Mouse (Mus musculus) hindbrain, embryonic 16.5 days (tissue): ENCODE results near the gene Arnt2. TPM values are rescaled to one million over a fixed set of nuclear protein-coding genes. Genes with fewer than 3 reads are reported as not detected.

Source experiments
- ATAC-seq: fragments of 200-750 bp; cut with Nextera tagmentation; 2 replicates; pipeline ENCODE4 v1.8.0; 2017; ENCODE audit warnings: moderate TSS enrichment, moderate library complexity
- H3K27ac ChIP-seq: fragments of 300-500 bp; sonication (generic); 2 replicates; pipeline ENCODE4 v1.5.1; 2014; ENCODE audit warnings: low read depth, mild to moderate bottlenecking, control low read depth, low read length, moderate library complexity
- H3K27me3 ChIP-seq: fragments of 300-500 bp; sonication (generic); replicated peaks from 2 replicates; pipeline ENCODE4 v1.6.1; 2014; ENCODE audit warnings: low read length; ENCODE audit not compliant: control insufficient read depth, insufficient read depth
- H3K36me3 ChIP-seq: fragments of 300-500 bp; sonication (generic); 2 replicates; pipeline ENCODE4 v1.6.1; 2014; ENCODE audit warnings: mild to moderate bottlenecking, low read length, moderate library complexity, mixed read lengths; ENCODE audit not compliant: control insufficient read depth, insufficient read depth
- H3K4me1 ChIP-seq: fragments of 300-500 bp; sonication (generic); 2 replicates; pipeline ENCODE4 v1.6.1; 2014; ENCODE audit warnings: low read depth, low read length; ENCODE audit not compliant: control insufficient read depth, insufficient read depth
- H3K4me2 ChIP-seq: fragments of 300-500 bp; sonication (generic); 2 replicates; pipeline ENCODE4 v1.6.1; 2014; ENCODE audit warnings: mild to moderate bottlenecking, low read length, control low read depth, moderate library complexity
- H3K4me3 ChIP-seq: fragments of 300-500 bp; sonication (generic); 2 replicates; pipeline ENCODE4 v1.5.1; 2014; ENCODE audit warnings: mild to moderate bottlenecking, low read length, control low read depth, moderate library complexity
- H3K9ac ChIP-seq: fragments of 300-500 bp; sonication (generic); 2 replicates; pipeline ENCODE4 v1.6.1; 2014; ENCODE audit warnings: low read depth, mild to moderate bottlenecking, control low read depth, low read length, moderate library complexity
- H3K9me3 ChIP-seq: fragments of 300-500 bp; sonication (generic); 2 replicates; pipeline ENCODE4 v1.6.1; 2014; ENCODE audit warnings: mild to moderate bottlenecking, low read length, moderate library complexity; ENCODE audit not compliant: control insufficient read depth
- WGBS: fragments of 180-500 bp; shearing (Covaris S2); extraction: QIAGEN DNeasy Blood & Tissue Kit; methylation state at CpG from one replicate; pipeline ENCODE4 v1.1.7; 2014; 5-methylcytosine and 5-hydroxymethylcytosine counted together
- polyA plus RNA-seq: library from polyadenylated mRNA; unstranded; fragments of >200 nt; fragmentation: Nextera tagmentation; extraction: Ambion mirVana; gene quantifications from 2 replicates; pipeline ENCODE4 v1.2.1, GENCODE M21; 2015

Gene Arnt2
- polyA plus RNA-seq, 1 experiment from 2014 or later: 53.8 TPM

GRCm38 (mm10) chr7:84328770-84329169 is 81.2 kb downstream of the Arnt2 start:
- Histone ChIP-seq H3K4me3 (no peak overlapping the region), H3K4me1 (peaks cover 15% of the 10 kb centered on the region), H3K9ac (no peak overlapping the region), H3K36me3 (no peaks in the 10 kb centered on the region), H3K9me3 (no peaks in the 10 kb centered on the region), H3K27me3 (no peaks in the 10 kb centered on the region), H3K27ac (peak overlapping the region; percentile 3; the same call in 1 of the 2 replicates), H3K4me2 (no peak overlapping the region)
- peak; percentile 55 for ATAC-seq
- WGBS: 28% methylated on average over 1 of the region's 1 CpGs

GRCm38 (mm10) chr7:84325570-84326328 is 84.2 kb downstream of the Arnt2 start:
- no peak overlapping the region for H3K9ac ChIP-seq
- 89% methylated on average over 2 of the region's 2 CpGs for WGBS

GRCm38 (mm10) chr7:84321542-84321941 is 88.4 kb downstream of the Arnt2 start:
- 100% methylated on average over 1 of the region's 1 CpGs for WGBS
- H3K27me3 ChIP-seq: no peaks in the 10 kb centered on the region
- H3K27ac ChIP-seq: no peak overlapping the region
- no peak overlapping the region for H3K9ac ChIP-seq
- H3K4me2 ChIP-seq: no peak overlapping the region
- H3K36me3 ChIP-seq: no peaks in the 10 kb centered on the region
- no peaks in the 10 kb centered on the region for H3K4me1 ChIP-seq
- no peaks in the 10 kb centered on the region for H3K9me3 ChIP-seq
- H3K4me3 ChIP-seq: no peak overlapping the region
- no peak for ATAC-seq

More at GRCm38 (mm10) chr7:84325570-84326328, 84.2 kb downstream of the Arnt2 start:
- H3K36me3 ChIP-seq: no peaks in the 10 kb centered on the region
- no peak overlapping the region for H3K4me3 ChIP-seq
- H3K27me3 ChIP-seq: no peaks in the 10 kb centered on the region
- H3K4me1 ChIP-seq: peaks cover 4% of the 10 kb centered on the region
- H3K27ac ChIP-seq: no peak overlapping the region
- no peaks in the 10 kb centered on the region for H3K9me3 ChIP-seq
- no peak overlapping the region for H3K4me2 ChIP-seq
- no peak for ATAC-seq

- 82% methylated on average over 7 of the region's 7 CpGs for WGBS
- Histone ChIP-seq H3K4me2 (no peak overlapping the region), H3K27ac (no peak overlapping the region), H3K36me3 (no peaks in the 10 kb centered on the region), H3K27me3 (no peaks in the 10 kb centered on the region), H3K4me3 (no peak overlapping the region), H3K4me1 (no peaks in the 10 kb centered on the region), H3K9me3 (no peaks in the 10 kb centered on the region), H3K9ac (no peak overlapping the region)
- no peak for ATAC-seq
These were observed 94.5 kb downstream of the Arnt2 start for GRCm38 (mm10) chr7:84315353-84316003.

GRCm38 (mm10) chr7:84314742-84315141 is 95.2 kb downstream of the Arnt2 start:
- no peak overlapping the region for H3K4me3 ChIP-seq
- no peak overlapping the region for H3K4me2 ChIP-seq
- no peaks in the 10 kb centered on the region for H3K9me3 ChIP-seq
- 93% methylated on average over 2 of the region's 2 CpGs for WGBS
- no peak for ATAC-seq
- H3K9ac ChIP-seq: no peak overlapping the region
- no peaks in the 10 kb centered on the region for H3K36me3 ChIP-seq
- H3K4me1 ChIP-seq: no peaks in the 10 kb centered on the region
- H3K27me3 ChIP-seq: no peaks in the 10 kb centered on the region
- no peak overlapping the region for H3K27ac ChIP-seq

- no peak for ATAC-seq
- WGBS: 61% methylated on average over 3 of the region's 3 CpGs
- Histone ChIP-seq H3K36me3 (no peaks in the 10 kb centered on the region; the same call in 1 of the 2 replicates), H3K4me3 (no peak overlapping the region), H3K9ac (no peak overlapping the region), H3K9me3 (no peaks in the 10 kb centered on the region), H3K27me3 (no peaks in the 10 kb centered on the region), H3K27ac (no peak overlapping the region), H3K4me2 (no peak overlapping the region), H3K4me1 (no peaks in the 10 kb centered on the region; the same call in 1 of the 2 replicates)
These were observed 98.4 kb downstream of the Arnt2 start for GRCm38 (mm10) chr7:84311624-84312023.

GRCm38 (mm10) chr7:84310909-84311311 is 99.1 kb downstream of the Arnt2 start:
- H3K27me3 ChIP-seq: no peaks in the 10 kb centered on the region
- WGBS: 73% methylated on average over 4 of the region's 4 CpGs
- no peak overlapping the region for H3K27ac ChIP-seq
- H3K36me3 ChIP-seq: no peaks in the 10 kb centered on the region; the same call in 1 of the 2 replicates
- no peaks in the 10 kb centered on the region for H3K9me3 ChIP-seq
- ATAC-seq: no peak
- no peak overlapping the region for H3K4me2 ChIP-seq
- no peak overlapping the region for H3K9ac ChIP-seq
- no peaks in the 10 kb centered on the region; the same call in 1 of the 2 replicates for H3K4me1 ChIP-seq
- H3K4me3 ChIP-seq: no peak overlapping the region

GRCm38 (mm10) chr7:84307329-84307925 is 102.5 kb downstream of the Arnt2 start:
- no peak overlapping the region for H3K9ac ChIP-seq
- H3K27me3 ChIP-seq: no peaks in the 10 kb centered on the region
- no peak overlapping the region for H3K27ac ChIP-seq
- no peak overlapping the region for H3K4me3 ChIP-seq
- WGBS: 64% methylated on average over 3 of the region's 3 CpGs
- H3K36me3 ChIP-seq: peaks cover 6% of the 10 kb centered on the region
- no peak overlapping the region for H3K4me2 ChIP-seq
- H3K9me3 ChIP-seq: no peaks in the 10 kb centered on the region
- peak; percentile 76 for ATAC-seq
- no peaks in the 10 kb centered on the region; the same call in 1 of the 2 replicates for H3K4me1 ChIP-seq

GRCm38 (mm10) chr7:84300261-84300660 is 109.7 kb downstream of the Arnt2 start:
- Histone ChIP-seq H3K9me3 (no peaks in the 10 kb centered on the region), H3K36me3 (peaks cover 9% of the 10 kb centered on the region), H3K27ac (no peak overlapping the region), H3K9ac (no peak overlapping the region), H3K4me3 (no peak overlapping the region), H3K4me2 (no peak overlapping the region), H3K27me3 (no peaks in the 10 kb centered on the region), H3K4me1 (no peaks in the 10 kb centered on the region)
- WGBS: 92% methylated on average over 1 of the region's 1 CpGs
- ATAC-seq: no peak
